Mouse (Mus musculus): ENCODE results near the gene A430005L14Rik. TPM values are rescaled to one million over a fixed set of nuclear protein-coding genes. Genes with fewer than 3 reads are reported as not detected.

Gene A430005L14Rik
- polyA plus RNA-seq, 1 experiment from 2014 or later = 50.5 TPM

Other genes with a start within 250 kb of the A430005L14Rik start
- gene Dffb, start 17.9 kb downstream of the A430005L14Rik start, polyA plus RNA-seq (2014; fragmentation: Nextera tagmentation; extraction: Ambion mirVana) = 4.9 and 7.5 TPM in 2 replicates
- gene Cep104, start 18.0 kb downstream of the A430005L14Rik start, polyA plus RNA-seq (2014; fragmentation: Nextera tagmentation; extraction: Ambion mirVana) = 11.4 and 14.3 TPM in 2 replicates
- gene Lrrc47, start 54.5 kb downstream of the A430005L14Rik start, polyA plus RNA-seq (2014; fragmentation: Nextera tagmentation; extraction: Ambion mirVana) = 13.4 and 14.7 TPM in 2 replicates
- gene Smim1, start 69.0 kb downstream of the A430005L14Rik start, polyA plus RNA-seq (2014; fragmentation: Nextera tagmentation; extraction: Ambion mirVana) = 95.7 and 104 TPM in 2 replicates
- not detected in 2 replicates for gene Ccdc27, start 85.4 kb downstream of the A430005L14Rik start, polyA plus RNA-seq (2014; fragmentation: Nextera tagmentation; extraction: Ambion mirVana)
- gene Trp73, start 183.0 kb downstream of the A430005L14Rik start, polyA plus RNA-seq (2014; fragmentation: Nextera tagmentation; extraction: Ambion mirVana) = not detected in 2 replicates
- 22.1 and 26.5 TPM in 2 replicates for gene Wrap73, start 185.1 kb downstream of the A430005L14Rik start, polyA plus RNA-seq (2014; fragmentation: Nextera tagmentation; extraction: Ambion mirVana)
- gene Tprgl, start 203.4 kb downstream of the A430005L14Rik start, polyA plus RNA-seq (2014; fragmentation: Nextera tagmentation; extraction: Ambion mirVana) = 125 and 135 TPM in 2 replicates
- gene Megf6, start 213.5 kb downstream of the A430005L14Rik start, polyA plus RNA-seq (2014; fragmentation: Nextera tagmentation; extraction: Ambion mirVana) = 8.6 and 8.8 TPM in 2 replicates